Mouse (Mus musculus): ENCODE data around the gene Hyal6. TPM values are rescaled to one million over a fixed set of nuclear protein-coding genes. Genes with fewer than 3 reads are reported as not detected.

The Hyal6 gene
- polyA plus RNA-seq, 1 experiment from 2014 or later = not detected

GRCm38 (mm10) chr6:24766261-24766660, 33.2 kb downstream of the Hyal6 start:
- no peak for ATAC-seq (ENCODE audit: insufficient number of reproducible peaks, insufficient read depth, low FRiP score, low TSS enrichment)
- WGBS = 78% methylated on average over 2 of the region's 2 CpGs
- Histone ChIP-seq H3K4me3 (no peak overlapping the region), H3K36me3 (no peaks in the 10 kb centered on the region), H3K4me1 (no peaks in the 10 kb centered on the region), H3K27ac (no peak overlapping the region), H3K9me3 (no peaks in the 10 kb centered on the region), H3K9ac (no peak overlapping the region), H3K27me3 (no peaks in the 10 kb centered on the region), H3K4me2 (replicated peaks) (no peak overlapping the region)

- H3K4me3 ChIP-seq = no peak overlapping the region
- no peaks in the 10 kb centered on the region for H3K9me3 ChIP-seq
- no peak overlapping the region for H3K27ac ChIP-seq
- no peak overlapping the region for H3K4me2 ChIP-seq (replicated peaks)
- H3K36me3 ChIP-seq = no peaks in the 10 kb centered on the region
- no peaks in the 10 kb centered on the region for H3K27me3 ChIP-seq
- H3K9ac ChIP-seq = no peak overlapping the region
- WGBS = 66% methylated on average over 2 of the region's 2 CpGs
- ATAC-seq (ENCODE audit: insufficient number of reproducible peaks, insufficient read depth, low FRiP score, low TSS enrichment) = no peak
- H3K4me1 ChIP-seq = no peaks in the 10 kb centered on the region
Observed at GRCm38 (mm10) chr6:24779182-24779581, 46.1 kb downstream of the Hyal6 start.

- no peaks in the 10 kb centered on the region for H3K36me3 ChIP-seq
- no peaks in the 10 kb centered on the region for H3K27me3 ChIP-seq
- H3K4me1 ChIP-seq = no peaks in the 10 kb centered on the region
- no peak for ATAC-seq (ENCODE audit: insufficient number of reproducible peaks, insufficient read depth, low FRiP score, low TSS enrichment)
- H3K9me3 ChIP-seq = no peaks in the 10 kb centered on the region
- H3K4me3 ChIP-seq = no peak within 1 kb of the TSS
- H3K27ac ChIP-seq = no peak within 1 kb of the TSS
- H3K4me2 ChIP-seq (replicated peaks) = no peak within 1 kb of the TSS
- no peak within 1 kb of the TSS for H3K9ac ChIP-seq
Observed at GRCm38 (mm10) chr6:24790888-24791287, 57.8 kb downstream of the Hyal6 start, which contains the start of gene Spam1. Gene Spam1 (plus strand): TSS chr6:24791188.

Other genes with a start within 250 kb of the Hyal6 start
- gene Iqub, start 218.2 kb upstream of the Hyal6 start, polyA plus RNA-seq (2016; fragmentation: Nextera tagmentation; extraction: Ambion mirVana) = 0.06 and 0.08 TPM in 2 replicates
- gene Ndufa5, start 205.2 kb upstream of the Hyal6 start, polyA plus RNA-seq (2016; fragmentation: Nextera tagmentation; extraction: Ambion mirVana) = 327 and 344 TPM in 2 replicates
- gene Asb15, start 205.1 kb upstream of the Hyal6 start, polyA plus RNA-seq (2016; fragmentation: Nextera tagmentation; extraction: Ambion mirVana) = not detected in 2 replicates
- gene Lmod2, start 135.5 kb upstream of the Hyal6 start, polyA plus RNA-seq (2016; fragmentation: Nextera tagmentation; extraction: Ambion mirVana) = 0.18 TPM in 1 of 2 replicates, not detected in the other
- 74.8 and 85.7 TPM in 2 replicates for gene Wasl, start 68.2 kb upstream of the Hyal6 start, polyA plus RNA-seq (2016; fragmentation: Nextera tagmentation; extraction: Ambion mirVana)
- gene Hyal4, start 15.1 kb downstream of the Hyal6 start, polyA plus RNA-seq (2016; fragmentation: Nextera tagmentation; extraction: Ambion mirVana) = not detected in 2 replicates
- not detected in 2 replicates for gene Spam1, start 57.9 kb downstream of the Hyal6 start, polyA plus RNA-seq (2016; fragmentation: Nextera tagmentation; extraction: Ambion mirVana)
- gene Hyal5, start 124.8 kb downstream of the Hyal6 start, polyA plus RNA-seq (2016; fragmentation: Nextera tagmentation; extraction: Ambion mirVana) = not detected in 2 replicates
- gene Tmem229a, start 223.1 kb downstream of the Hyal6 start, polyA plus RNA-seq (2016; fragmentation: Nextera tagmentation; extraction: Ambion mirVana) = 1.0 and 1.3 TPM in 2 replicates

Measured in embryonic facial prominence, embryonic 12.5 days (tissue).